Mouse (Mus musculus) hindbrain, embryonic 14.5 days (tissue): ENCODE measurements around the gene Grb10. TPM values are rescaled to one million over a fixed set of nuclear protein-coding genes. Genes with fewer than 3 reads are reported as not detected.

Source experiments
- ATAC-seq: fragments of 200-750 bp; cut with Nextera tagmentation; 2 replicates; pipeline ENCODE4 v1.8.0; 2017; ENCODE audit warnings: moderate number of reproducible peaks, mild to moderate bottlenecking, moderate TSS enrichment, moderate library complexity; ENCODE audit not compliant: low FRiP score
- DNase-seq: peaks from one replicate; pipeline ENCODE4 v3.0.0-alpha.2; 2015; ENCODE audit warnings: low spot score
- H3K27ac ChIP-seq: fragments of 300-500 bp; sonication (generic); 2 replicates; pipeline ENCODE4 v1.5.1; 2014; ENCODE audit warnings: mild to moderate bottlenecking, moderate library complexity
- H3K27me3 ChIP-seq: fragments of 300-500 bp; sonication (generic); 2 replicates; pipeline ENCODE4 v1.6.1; 2014; ENCODE audit warnings: mild to moderate bottlenecking, low read length, mixed read lengths; ENCODE audit not compliant: control insufficient read depth, insufficient read depth
- H3K36me3 ChIP-seq: fragments of 300-500 bp; sonication (generic); replicated peaks from 2 replicates; pipeline ENCODE4 v1.6.1; 2014; ENCODE audit not compliant: control insufficient read depth, insufficient read depth
- H3K4me1 ChIP-seq: fragments of 300-500 bp; sonication (generic); replicated peaks from 2 replicates; pipeline ENCODE4 v1.6.1; 2014; ENCODE audit warnings: antibody characterized with exemption, low read length, mixed read lengths; ENCODE audit not compliant: control insufficient read depth, insufficient read depth
- H3K4me2 ChIP-seq: fragments of 300-500 bp; sonication (generic); replicated peaks from 2 replicates; pipeline ENCODE4 v1.6.1; 2014; ENCODE audit warnings: mild to moderate bottlenecking, moderate library complexity
- H3K4me3 ChIP-seq: fragments of 300-500 bp; sonication (generic); replicated peaks from 2 replicates; pipeline ENCODE4 v1.5.1; 2014; ENCODE audit warnings: mild to moderate bottlenecking, low read length
- H3K9ac ChIP-seq: fragments of 300-500 bp; sonication (generic); 2 replicates; pipeline ENCODE4 v1.6.1; 2014
- H3K9me3 ChIP-seq: fragments of 300-500 bp; sonication (generic); 2 replicates; pipeline ENCODE4 v1.6.1; 2016; ENCODE audit warnings: low read length; ENCODE audit not compliant: control insufficient read depth
- WGBS: fragments of 180-500 bp; shearing (Covaris S2); extraction: QIAGEN DNeasy Blood & Tissue Kit; methylation state at CpG from one replicate; pipeline ENCODE4 v1.1.7; 2014; 5-methylcytosine and 5-hydroxymethylcytosine counted together
- polyA plus RNA-seq: library from polyadenylated mRNA; unstranded; fragments of >200 nt; fragmentation: Nextera tagmentation; extraction: Ambion mirVana; gene quantifications from 2 replicates; pipeline ENCODE4 v1.2.1, GENCODE M21; 2014

Gene Grb10
- polyA plus RNA-seq: 38.5 and 49.5 TPM in 2 replicates

GRCm38 (mm10) chr11:12038470-12038985 is at the start of gene Grb10:
TSS of gene Grb10 (minus strand) at chr11:12038683.
- H3K36me3 ChIP-seq: no peaks in the 10 kb centered on the region
- H3K27ac ChIP-seq: no peak within 1 kb of the TSS
- 24% methylated on average over 10 of the region's 10 CpGs for WGBS
- peaks cover 88% of the 10 kb centered on the region for H3K27me3 ChIP-seq
- ATAC-seq (no peak), DNase-seq (no peak)
- H3K4me3 ChIP-seq: peak within 1 kb of the TSS; percentile 45
- 0 out of 2 replicates have a peak, but pooled peaks cover 2% of the 10 kb centered on the region for H3K9me3 ChIP-seq
- H3K4me1 ChIP-seq: 0 out of 2 replicates have a peak, but pooled peaks cover 10% of the 10 kb centered on the region
- H3K9ac ChIP-seq: peak within 1 kb of the TSS; percentile 67
- H3K4me2 ChIP-seq: peak within 1 kb of the TSS; percentile 53

GRCm38 (mm10) chr11:12081638-12082037 is 43.2 kb upstream of the Grb10 start:
- Histone ChIP-seq H3K4me2 (no peak overlapping the region), H3K27ac (no peak overlapping the region), H3K4me3 (no peak overlapping the region), H3K9ac (no peak overlapping the region), H3K4me1 (no peaks in the 10 kb centered on the region), H3K27me3 (no peaks in the 10 kb centered on the region), H3K36me3 (no peaks in the 10 kb centered on the region), H3K9me3 (0 out of 2 replicates have a peak, but pooled peaks cover 6% of the 10 kb centered on the region)
- 93% methylated on average over 3 of the region's 3 CpGs for WGBS
- no peak for ATAC-seq
- DNase-seq: no peak

DNA sequence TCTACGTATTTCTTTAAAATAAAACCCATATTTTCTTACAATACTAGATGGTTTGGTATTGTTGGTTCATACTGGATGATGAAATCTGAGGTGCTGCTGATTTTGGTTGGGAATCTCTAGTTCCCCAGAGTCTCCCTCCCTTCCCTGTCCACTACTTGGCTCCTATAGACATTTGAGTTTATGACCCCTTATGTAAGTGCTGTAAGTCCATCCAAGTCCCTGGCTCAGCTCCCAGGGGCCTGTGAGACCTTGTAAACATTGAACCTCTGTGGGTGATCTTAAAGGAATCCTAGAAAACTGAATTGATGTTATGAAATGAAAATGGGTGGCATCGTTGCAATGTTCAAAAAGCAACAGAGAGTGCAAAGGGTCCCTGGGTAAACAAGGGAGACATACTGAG is 40.7 kb upstream of the Grb10 start:
- WGBS: 79% methylated on average over 2 of the region's 2 CpGs
- H3K9me3 ChIP-seq: 0 out of 2 replicates have a peak, but pooled peaks cover 6% of the 10 kb centered on the region
- no peak overlapping the region for H3K27ac ChIP-seq
- DNase-seq: no peak
- no peak overlapping the region for H3K4me2 ChIP-seq
- no peak overlapping the region for H3K9ac ChIP-seq
- no peak for ATAC-seq
- H3K36me3 ChIP-seq: no peaks in the 10 kb centered on the region
- H3K27me3 ChIP-seq: no peaks in the 10 kb centered on the region
- no peaks in the 10 kb centered on the region for H3K4me1 ChIP-seq
- no peak overlapping the region for H3K4me3 ChIP-seq

DNA sequence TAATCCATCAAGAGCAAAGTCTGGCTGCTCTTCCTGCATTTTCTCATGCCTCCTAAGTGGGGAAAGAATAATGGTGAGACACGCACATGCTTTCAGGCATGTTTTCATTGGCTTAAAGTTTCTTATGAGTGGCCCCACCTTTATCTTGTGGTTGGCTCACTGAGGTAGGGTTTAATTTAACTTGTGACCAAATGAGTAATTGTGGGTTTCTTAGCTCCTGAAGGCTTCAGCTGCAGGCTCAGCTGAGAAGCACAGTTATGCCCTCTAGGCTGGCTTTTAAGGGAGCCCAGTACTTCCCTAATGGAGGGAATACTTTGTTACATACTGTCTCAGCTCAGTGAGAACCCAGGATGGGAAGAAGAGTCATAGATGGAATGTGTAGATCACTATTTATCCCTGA is 37.0 kb upstream of the Grb10 start:
- whole genome bisulfite sequencing: 100% methylated on average over 1 of the region's 1 CpGs
- Histone ChIP-seq H3K4me1 (no peaks in the 10 kb centered on the region), H3K4me2 (no peak overlapping the region), H3K9ac (no peak overlapping the region), H3K36me3 (no peaks in the 10 kb centered on the region), H3K9me3 (no peaks in the 10 kb centered on the region), H3K4me3 (no peak overlapping the region), H3K27me3 (no peaks in the 10 kb centered on the region), H3K27ac (no peak overlapping the region)
- ATAC-seq (no peak), DNase-seq (no peak)

DNA sequence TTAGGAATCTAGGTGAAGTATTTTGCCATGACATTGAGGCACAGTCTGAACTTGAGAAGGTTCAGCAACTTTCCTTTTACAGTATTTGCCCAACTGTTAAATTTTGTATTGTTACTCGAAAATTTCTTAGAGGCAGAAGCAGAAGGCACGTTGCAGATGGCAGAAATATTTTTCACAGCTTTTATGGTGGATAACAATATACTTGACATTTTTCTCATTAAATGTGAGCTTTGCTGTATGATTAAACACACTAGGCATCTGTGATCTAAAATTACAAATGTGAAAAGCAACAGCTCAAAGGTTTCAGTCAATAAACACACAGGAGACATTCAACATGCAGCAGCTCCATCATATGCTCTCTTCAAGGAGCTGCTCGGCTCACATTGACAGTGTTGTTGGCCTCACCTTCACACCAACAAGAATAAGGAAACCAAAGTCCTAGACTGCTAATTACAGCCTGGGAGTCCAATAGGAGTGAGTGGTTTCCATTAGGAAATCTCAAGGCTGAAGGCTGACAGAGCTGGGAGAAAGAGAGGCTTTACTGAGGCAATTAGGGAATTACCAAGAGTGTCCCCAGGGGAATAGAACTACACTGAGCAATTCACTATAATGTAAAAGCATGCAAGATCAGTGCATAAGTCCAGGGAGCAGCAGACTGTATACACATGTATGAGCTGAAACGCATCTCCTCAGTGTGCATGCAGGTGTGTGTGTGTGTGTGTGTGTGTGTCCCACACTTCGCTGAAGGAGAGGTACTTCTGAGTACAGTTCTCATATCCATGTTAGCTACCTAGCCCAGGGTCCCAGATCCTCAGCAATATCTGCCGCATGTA is 35.1 kb upstream of the Grb10 start:
- no peak overlapping the region for H3K4me2 ChIP-seq
- no peak overlapping the region for H3K9ac ChIP-seq
- no peaks in the 10 kb centered on the region for H3K36me3 ChIP-seq
- no peak overlapping the region for H3K4me3 ChIP-seq
- H3K4me1 ChIP-seq: no peaks in the 10 kb centered on the region
- WGBS: 82% methylated on average over 6 of the region's 6 CpGs
- H3K9me3 ChIP-seq: no peaks in the 10 kb centered on the region
- ATAC-seq (0 out of 2 replicates have a peak, but pooled peaks have one; percentile 34), DNase-seq (no peak)
- H3K27me3 ChIP-seq: no peaks in the 10 kb centered on the region
- H3K27ac ChIP-seq: no peak overlapping the region

GRCm38 (mm10) chr11:12072322-12072721 is 33.8 kb upstream of the Grb10 start:
- no peaks in the 10 kb centered on the region for H3K9me3 ChIP-seq
- no peak overlapping the region for H3K4me2 ChIP-seq
- H3K4me1 ChIP-seq: no peaks in the 10 kb centered on the region
- H3K9ac ChIP-seq: no peak overlapping the region
- DNase-seq (no peak), ATAC-seq (no peak)
- H3K27ac ChIP-seq: no peak overlapping the region
- no peak overlapping the region for H3K4me3 ChIP-seq
- H3K36me3 ChIP-seq: no peaks in the 10 kb centered on the region
- H3K27me3 ChIP-seq: no peaks in the 10 kb centered on the region
- 87% methylated on average over 3 of the region's 3 CpGs for WGBS

- DNase-seq (no peak), ATAC-seq (no peak)
- Histone ChIP-seq H3K36me3 (no peaks in the 10 kb centered on the region), H3K27me3 (no peaks in the 10 kb centered on the region), H3K9me3 (no peaks in the 10 kb centered on the region), H3K9ac (no peak overlapping the region), H3K4me3 (no peak overlapping the region), H3K4me1 (no peaks in the 10 kb centered on the region), H3K4me2 (no peak overlapping the region), H3K27ac (no peak overlapping the region)
- WGBS: 82% methylated on average over 4 of the region's 4 CpGs
Measured at GRCm38 (mm10) chr11:12059005-12059404, 20.5 kb upstream of the Grb10 start.

- Histone ChIP-seq H3K9me3 (no peaks in the 10 kb centered on the region), H3K27ac (no peak overlapping the region), H3K27me3 (peaks cover 5% of the 10 kb centered on the region), H3K4me1 (no peaks in the 10 kb centered on the region), H3K36me3 (no peaks in the 10 kb centered on the region), H3K4me3 (no peak overlapping the region), H3K9ac (no peak overlapping the region), H3K4me2 (no peak overlapping the region)
- ATAC-seq (no peak), DNase-seq (no peak)
- 63% methylated on average over 2 of the region's 2 CpGs for WGBS
Measured at GRCm38 (mm10) chr11:12048547-12049327, 10.3 kb upstream of the Grb10 start.

- 59% methylated on average over 1 of the region's 1 CpGs for WGBS
- no peak for ATAC-seq
Measured at GRCm38 (mm10) chr11:12048135-12048534, 9.7 kb upstream of the Grb10 start.

More at GRCm38 (mm10) chr11:12048135-12048534, 9.7 kb upstream of the Grb10 start:
- H3K4me2 ChIP-seq: no peak overlapping the region
- H3K36me3 ChIP-seq: no peaks in the 10 kb centered on the region
- H3K9me3 ChIP-seq: no peaks in the 10 kb centered on the region
- no peaks in the 10 kb centered on the region for H3K4me1 ChIP-seq
- DNase-seq: no peak
- peaks cover 7% of the 10 kb centered on the region for H3K27me3 ChIP-seq
- H3K9ac ChIP-seq: no peak overlapping the region
- H3K4me3 ChIP-seq: no peak overlapping the region
- no peak overlapping the region for H3K27ac ChIP-seq
